Mouse (Mus musculus): ENCODE results near the gene Ccdc107.

DNA sequence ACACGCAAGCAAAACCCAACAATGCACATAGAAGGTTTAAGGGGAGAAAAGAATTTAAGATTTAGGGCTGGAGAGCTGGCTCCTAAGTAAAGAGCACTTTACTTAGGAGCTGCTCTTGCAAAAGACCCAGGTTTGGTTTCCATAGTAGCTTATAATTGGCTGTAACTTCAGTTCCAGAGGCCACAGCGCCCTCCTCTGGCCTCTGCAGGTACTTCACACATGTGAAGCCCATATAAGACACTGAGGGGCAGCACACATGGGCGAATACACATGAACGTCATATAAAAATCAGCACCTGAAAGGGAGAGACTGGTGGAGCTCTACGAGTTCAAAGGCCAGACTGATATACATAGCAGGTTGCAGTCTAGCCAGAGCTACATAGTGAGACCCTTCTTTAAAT is 35.2 kb downstream of the Ccdc107 start:
- TF ChIP-seq CTCF (IDR thresholded peaks at IDR 0.05) (peak; percentile 54), POLR2A (IDR thresholded peaks at IDR 0.05; ENCODE audit: insufficient read depth, low read depth, low read length) (no peak)
